Comparison of ENCODE assay signal across 9 mouse cellular contexts in genomic region chr16:49441225-49441624, GRCm38 (mm10).
A peak's percentile ranks its signal among the peaks of the same experiment; 100 is the strongest.
DNase-seq lines count a peak whose midpoint lies in the region; TF ChIP-seq lines count a peak whose summit lies in the region.
"Had no signal": no experiment of that assay in that cellular context is flagged by ENCODE, and none has a peak within 500 bp of the region (broad histone marks: within the 10 kb centered on the region; RNA-seq: fewer than 3 reads in every experiment).

No protein-coding gene starts in this region.

- peak; percentile 6 for DNase-seq in adrenal gland, adult 2 months
- DNase-seq in adrenal gland, postnatal 25 days: no peak
- DNase-seq in layer of hippocampus, adult 2 months (ENCODE audit: low spot score in 2 of 2): no peak
- DNase-seq in layer of hippocampus, postnatal 25 days (ENCODE audit: extremely low spot score in 1 of 2, low spot score in 1 of 2): no peak
- peak; percentile 0 for DNase-seq in Muller cell, postnatal 12 days (ENCODE audit: inconsistent ontology term)
- DNase-seq in induced T-regulatory cell, adult 2 months (ENCODE audit: low read depth): peak; percentile 9
- DNase-seq in cerebellum, adult 9-11 months: no peak
- DNase-seq in layer of hippocampus, postnatal 14 days (ENCODE audit: low spot score in 2 of 2): no peak

- H3K4me3 ChIP-seq in layer of hippocampus, adult 2 months: no peak overlapping the region
- H3K4me3 ChIP-seq: limb, embryonic 12.5 days had no signal

- peak; percentile 61 for TF ChIP-seq CTCF in layer of hippocampus, adult 2 months (conservative IDR thresholded peaks at IDR 0.05)

- no peak overlapping the region for H3K27ac ChIP-seq in layer of hippocampus, adult 2 months
- H3K27ac ChIP-seq: limb, embryonic 12.5 days had no signal

Comparison
In these comparisons a context has a peak if more than half of its experiments do, and no peak if none do; other contexts are left out.
1. DNase-seq: peak in adrenal gland, adult 2 months (single experiment), Muller cell, postnatal 12 days (single experiment) and induced T-regulatory cell, adult 2 months (single experiment); none in adrenal gland, postnatal 25 days (single experiment), layer of hippocampus, adult 2 months (0 of 2), layer of hippocampus, postnatal 25 days (0 of 2), cerebellum, adult 9-11 months (single experiment) and layer of hippocampus, postnatal 14 days (0 of 2).